Mouse (Mus musculus): ENCODE results near the gene Bicral.

Bicral gene

DNA sequence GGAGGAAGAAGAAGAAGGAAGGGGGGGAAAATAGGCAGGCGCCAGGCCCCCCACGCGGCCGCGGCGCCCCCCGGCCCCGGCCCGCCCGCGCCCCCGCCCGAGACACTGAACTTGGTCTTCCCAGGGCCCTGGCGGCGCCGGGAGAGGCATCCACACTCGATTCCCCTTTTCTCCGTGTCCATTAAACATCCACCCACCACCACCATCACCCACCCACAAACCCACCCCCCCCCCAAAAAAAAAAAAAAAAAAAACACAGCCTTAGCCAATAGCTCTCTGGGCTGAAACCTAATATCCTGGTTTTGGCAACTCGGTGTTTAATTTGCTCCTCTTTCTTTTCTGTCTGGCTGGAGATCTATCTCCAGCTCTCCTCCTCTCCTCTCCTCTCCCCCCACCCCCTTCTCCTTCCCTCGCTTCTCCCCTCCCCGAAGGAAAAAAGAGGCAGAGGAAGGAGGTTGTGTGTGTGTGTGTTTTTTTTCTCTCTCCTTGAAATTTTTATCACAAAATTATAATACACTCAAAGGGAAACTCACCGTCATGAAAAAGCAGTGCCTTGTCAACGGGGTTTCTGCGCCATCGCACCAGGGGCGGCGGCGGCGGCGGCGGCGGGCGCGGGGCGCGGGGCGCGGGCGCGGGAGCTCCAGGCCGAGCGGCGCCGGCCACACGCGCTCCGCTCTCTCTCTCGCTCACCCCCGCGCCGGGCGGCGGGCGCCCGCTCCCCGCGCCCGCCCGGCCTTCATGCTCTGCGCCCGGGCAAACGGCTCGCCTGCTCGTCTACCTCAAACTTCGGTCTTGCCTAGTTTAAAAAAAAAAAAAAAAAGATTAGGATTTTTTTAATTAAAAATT lies at the start of gene Bicral:
TSS of gene Bicral (minus strand) at position 580 of the 846 bp plus-strand sequence.
- DNase-seq (ENCODE audit: low read depth, low spot score), result peak; percentile 62

DNA sequence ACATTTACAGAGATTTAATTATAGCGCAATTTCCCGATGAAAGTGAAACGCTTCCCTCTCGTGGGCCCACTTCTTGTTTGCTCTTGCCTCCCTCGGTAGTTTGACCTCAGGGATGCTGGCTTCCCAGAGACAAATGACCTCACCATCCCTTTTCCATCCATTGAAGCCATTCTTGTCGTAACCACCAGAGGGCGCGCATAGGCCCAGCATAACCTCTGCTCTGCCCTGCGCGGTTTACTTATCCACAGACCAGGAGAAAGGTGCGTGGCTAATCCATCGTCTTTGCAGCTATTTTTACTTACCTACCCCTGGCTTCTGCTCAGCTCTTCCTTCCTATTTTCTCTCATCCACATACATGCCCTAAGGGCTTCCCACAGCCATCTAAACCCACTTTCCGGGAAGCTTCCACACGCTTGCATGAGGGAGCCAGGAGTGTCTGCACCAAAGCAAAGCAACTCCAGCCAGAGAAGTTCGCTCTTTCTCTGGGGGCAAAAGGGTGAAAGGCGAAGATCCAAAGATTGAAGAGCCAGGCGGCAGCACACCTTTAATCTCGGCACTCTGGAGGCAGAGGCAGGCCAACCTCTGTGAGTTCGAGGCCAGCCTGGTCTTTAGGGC lies 45.7 kb upstream of the Bicral start:
- peak; percentile 69 for DNase-seq (ENCODE audit: low read depth, low spot score)

DNA sequence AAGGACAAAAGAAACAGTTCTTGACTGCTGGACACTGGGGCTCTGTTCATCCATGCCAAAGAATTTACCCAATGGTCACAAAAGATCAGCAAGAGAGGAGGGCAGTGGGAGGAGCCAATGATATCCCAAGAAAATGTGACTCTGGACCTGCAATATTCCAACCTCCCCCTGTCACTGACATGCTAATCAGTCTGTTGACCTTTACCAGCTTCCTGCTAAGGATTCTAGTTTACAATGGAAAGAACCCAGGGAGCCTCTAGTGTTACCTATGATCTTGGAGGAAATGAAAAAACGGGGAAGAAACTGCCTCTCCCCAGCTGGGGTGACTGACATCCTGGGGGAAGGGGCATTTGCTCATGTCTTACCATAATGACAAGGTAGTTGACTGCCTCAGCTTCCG lies 42.7 kb upstream of the Bicral start:
- no peak for DNase-seq (ENCODE audit: low read depth, low spot score)

DNA sequence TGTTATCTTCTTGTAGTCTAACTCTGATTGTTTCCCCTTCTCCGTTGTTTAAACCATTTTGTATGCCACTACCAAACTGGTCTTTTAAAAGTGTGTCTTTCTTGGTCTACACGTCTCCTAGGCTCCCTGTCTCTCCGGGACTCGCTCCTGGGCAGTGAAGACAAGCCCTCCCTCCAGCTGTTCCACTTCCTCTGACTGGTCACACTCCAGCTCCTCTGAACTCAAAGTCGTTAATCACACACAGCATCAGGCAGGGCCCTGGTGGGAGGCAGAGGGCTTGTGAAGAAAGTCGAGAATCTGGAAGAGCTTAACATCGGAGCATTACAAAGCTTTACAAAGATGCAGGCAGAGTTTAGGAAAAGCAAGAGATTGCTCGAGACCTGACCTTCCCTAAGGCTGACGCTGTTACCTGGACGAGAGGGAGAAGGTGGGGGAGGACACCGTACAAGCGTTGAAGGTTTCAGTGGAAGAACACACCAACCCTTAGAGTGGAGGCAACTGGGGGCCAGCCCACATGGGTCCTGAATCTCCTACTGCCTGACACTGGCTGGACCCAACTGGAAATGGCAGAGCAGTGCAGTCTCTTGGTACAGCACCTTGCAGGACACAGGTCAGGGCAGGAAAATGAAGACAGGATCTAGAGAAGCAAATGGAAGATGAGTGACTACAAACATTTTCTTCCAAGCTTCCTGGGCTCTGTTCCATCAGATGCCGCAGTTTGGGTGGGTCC lies 39.1 kb upstream of the Bicral start:
- no peak for DNase-seq (ENCODE audit: low read depth, low spot score)

DNA sequence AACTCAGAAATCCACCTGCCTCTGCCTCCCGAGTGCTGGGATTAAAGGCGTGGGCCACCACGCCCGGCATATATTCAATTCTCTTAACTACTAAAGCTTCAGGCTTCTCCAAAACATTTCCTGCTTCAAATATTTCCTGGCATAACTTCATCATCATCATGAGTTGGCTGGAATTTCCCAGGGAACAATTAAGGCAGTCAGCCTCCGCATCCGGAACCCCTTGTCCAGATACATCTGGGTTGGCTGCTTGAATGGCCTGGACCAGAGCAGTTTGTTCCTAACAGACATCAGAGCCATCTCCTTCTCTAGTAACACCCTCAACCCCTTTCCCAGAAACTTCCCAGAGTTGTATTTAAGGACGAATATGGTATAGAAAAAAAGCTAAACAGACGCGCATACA lies 37.1 kb upstream of the Bicral start:
- DNase-seq (ENCODE audit: low read depth, low spot score), result no peak

DNA sequence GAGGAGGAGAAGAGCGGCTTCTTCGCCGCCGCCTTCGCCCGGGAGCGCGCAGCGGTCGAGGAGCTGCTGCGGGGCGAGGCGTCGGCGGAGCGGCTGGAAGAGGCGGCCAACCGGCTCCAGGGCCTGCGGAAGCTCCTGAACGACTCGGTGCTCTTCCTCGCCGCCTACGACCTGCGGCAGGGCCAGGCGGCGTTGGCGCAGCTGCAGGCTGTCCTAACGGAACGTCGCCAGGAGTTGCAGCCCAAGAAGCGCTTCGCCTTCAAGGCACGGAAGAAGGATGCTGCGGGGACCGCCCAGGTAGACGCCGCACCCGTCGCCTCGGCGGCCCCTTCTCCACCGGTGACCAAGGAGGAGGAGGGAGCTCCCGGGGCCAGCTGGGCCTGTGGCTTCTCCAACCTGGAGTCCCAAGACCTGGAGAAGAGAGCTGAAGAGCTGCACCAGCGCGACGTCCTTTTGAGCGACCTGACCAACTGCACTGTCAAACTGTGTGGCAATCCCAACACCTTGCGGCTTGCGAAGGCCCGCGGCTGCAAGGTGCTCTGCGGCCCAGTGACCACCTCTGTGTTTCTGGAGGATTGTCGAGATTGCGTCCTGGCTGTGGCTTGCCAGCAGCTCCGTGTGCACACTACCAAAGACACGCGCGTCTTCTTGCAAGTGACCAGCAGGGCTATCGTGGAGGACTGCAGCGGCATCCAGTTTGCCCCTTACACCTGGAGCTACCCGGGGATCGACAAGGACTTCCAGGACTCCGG lies 32.7 kb upstream of the Bicral start:
- DNase-seq (ENCODE audit: low read depth, low spot score), result no peak

DNA sequence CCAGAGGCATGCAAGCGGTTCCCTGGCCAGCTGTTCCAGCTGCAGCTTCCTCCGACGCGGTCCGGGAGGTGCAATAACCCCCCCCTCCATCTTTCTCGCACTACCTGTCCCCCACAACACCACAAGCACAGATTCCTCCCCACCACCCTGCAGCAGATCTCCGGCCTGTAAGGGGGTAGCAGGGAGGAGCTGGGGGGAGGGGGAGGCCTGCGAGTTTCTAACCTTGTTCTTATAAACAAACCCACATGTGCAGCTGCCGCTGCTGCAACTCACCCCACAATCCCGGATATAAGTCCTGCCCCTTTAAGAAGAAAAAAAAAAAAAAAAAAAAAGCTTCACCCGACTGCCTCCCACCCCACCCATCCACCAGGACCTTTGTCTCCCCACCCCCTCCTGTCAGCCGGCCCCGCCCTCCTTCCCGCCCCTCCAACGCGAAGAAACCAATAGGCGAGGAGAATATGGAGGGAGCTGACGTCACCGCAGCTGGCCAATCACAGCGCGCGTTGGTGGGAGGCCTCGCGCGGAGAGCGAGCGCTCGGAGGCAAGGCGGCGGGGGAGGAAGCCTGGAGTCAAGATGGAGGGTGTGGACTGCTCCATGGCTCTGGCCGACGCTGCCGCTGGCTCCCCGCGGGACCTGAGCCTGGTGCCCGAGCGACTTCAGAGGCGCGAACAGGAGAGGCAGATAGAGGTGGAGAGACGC lies 32.0 kb upstream of the Bicral start, which contains the start of gene Tbcc:
TSS of gene Tbcc (plus strand) at position 569 of the 700 bp plus-strand sequence.
- peak; percentile 98 for DNase-seq (ENCODE audit: low read depth, low spot score)

DNA sequence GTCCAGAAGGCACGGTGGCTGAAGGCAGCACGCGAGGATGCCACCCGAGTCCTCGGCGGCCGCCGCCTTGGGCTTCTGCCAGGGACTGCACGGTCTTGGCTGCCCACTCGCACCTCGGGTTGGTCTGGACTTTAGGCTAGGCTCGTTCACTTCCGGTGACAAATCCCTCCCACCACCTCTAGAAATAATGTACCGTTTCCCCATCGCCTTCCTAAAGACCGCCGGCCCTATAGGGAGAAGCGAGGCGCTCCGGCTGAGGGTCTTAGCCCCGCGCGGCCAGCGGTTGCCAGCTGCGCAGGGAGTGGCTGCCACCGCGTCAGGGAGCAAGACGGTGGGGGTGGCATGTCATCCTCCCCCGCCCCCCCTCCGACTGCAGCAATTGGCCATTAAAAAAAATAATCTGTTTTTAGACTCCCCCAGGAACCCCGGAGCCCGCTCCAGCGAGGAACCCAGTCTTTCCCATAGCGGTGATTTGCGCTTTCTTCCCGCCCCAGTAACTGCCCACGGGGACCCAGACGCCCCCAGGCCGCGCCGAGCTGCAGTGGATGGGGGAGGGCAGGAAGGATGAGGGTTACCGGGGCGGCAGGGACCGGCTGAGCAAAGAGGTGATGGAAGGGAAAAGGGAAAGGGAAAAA lies 31.3 kb upstream of the Bicral start:
- peak; percentile 61 for DNase-seq (ENCODE audit: low read depth, low spot score)

DNA sequence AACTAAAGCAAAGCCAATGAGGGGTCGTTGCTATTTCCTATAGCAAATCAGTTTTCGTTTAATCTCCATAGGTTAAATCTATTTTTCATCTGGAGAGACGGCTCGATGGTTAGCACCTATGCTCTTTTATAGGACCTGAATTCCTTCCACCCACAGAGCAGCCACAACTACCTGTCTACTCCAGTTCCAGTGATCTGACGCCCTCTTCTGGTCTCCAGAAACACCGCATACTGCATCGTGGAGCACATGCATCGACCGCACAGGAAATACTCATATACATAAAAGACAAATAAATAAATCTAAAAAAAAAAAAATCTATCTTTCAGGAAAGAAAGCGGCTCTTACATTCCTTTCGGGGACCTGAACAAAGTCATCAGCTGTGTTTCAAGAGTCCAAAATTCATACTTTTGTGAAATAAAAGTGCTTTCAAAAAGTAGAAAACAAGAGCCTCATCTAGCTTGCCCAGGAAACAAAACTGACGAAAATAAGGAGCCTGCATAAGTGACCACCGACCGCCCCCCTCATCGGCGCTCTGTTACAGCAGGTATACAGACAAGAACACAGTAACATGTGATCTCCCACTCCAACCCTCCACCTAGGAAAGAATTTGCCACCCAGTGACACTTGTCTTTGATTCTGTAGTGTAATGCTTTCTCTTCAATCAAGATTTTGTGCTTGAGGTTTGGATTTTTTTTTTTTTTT lies 30.4 kb upstream of the Bicral start:
- peak; percentile 46 for DNase-seq (ENCODE audit: low read depth, low spot score)

DNA sequence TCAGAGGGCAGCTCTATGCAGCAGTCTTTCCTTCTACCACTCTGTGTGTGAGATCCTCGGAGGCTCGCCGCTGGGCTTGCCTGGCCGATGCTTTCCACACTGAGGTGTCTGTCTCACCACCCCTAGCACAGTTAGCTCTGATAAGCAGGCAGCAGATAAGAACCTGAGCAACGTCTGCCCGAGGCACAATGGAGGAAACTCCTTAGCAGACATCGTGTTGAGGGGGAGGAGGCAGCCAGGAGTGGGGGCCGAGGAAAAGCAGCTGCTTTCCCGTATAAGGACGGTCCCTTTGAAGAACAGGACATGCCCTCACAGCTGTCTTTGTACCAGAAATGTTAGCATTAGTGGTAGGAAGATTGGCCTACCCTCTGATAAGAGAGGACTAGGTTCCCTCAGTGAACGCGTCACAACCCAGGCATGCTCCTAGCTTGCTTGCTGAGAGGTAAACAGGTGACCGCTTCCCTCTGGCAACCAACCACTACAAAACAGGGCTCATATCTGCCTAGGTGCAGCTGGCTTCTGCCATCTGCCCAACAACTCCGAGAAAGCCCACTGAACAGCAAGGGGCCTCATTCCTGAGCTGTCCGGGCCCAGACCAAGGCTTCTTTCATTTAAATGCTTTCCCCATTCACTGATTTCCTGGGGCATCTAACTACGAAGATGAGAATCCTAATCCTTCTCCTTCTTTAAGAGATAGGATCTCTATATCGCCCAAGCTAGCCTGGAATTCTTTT lies 27.8 kb upstream of the Bicral start:
- no peak for DNase-seq (ENCODE audit: low read depth, low spot score)

DNA sequence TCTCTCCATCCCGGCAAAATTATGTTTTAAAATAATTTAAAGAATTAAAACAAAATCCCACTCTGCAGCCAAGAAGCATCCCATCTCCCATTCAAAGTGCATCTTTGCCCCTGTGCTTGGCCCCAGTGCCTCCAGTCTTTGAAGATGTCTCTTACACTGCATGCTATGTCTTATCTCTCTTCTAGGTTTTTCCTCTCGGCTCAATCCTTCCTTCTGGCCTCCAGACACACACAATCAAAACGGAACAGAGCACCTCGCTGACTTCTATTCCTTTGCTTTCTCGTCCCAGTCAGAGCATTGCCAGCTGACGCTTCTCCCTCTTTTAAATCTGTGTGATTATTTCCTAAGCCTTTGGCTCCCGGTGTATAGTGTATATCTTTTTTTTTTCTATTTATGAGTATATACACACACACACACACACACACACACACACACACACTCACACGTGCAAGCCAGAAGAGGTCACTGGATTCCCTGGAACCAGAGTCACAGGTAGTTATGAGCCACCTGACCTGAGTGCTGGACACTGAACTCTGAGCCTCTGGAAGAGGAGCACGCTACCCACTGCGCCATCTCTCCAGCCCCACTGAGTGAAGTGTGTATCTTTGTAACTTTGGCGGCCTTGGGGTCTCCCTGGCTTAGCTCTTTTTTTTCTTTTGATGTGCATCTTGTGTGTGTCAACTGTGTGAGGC lies 27.1 kb upstream of the Bicral start:
- DNase-seq (ENCODE audit: low read depth, low spot score), result no peak

DNA sequence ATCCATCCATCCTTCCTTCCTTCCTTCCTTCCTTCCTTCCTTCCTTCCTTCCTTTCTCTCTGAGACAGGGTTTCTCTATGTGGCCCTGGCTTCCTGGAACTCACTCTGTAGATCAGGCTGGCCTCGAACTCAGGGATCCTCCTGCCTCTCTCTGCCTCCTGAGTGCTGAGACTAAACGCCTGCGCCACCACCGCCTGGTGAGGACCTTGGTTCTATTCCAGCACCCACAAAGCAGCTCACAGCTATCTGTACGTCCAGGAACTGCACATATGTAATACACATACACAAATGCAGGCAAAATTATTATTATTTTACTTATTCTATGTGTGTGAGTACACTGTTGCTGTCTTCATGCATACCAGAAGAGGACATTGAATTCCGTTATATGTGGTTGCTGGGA lies 26.5 kb upstream of the Bicral start:
- no peak for DNase-seq (ENCODE audit: low read depth, low spot score)

DNA sequence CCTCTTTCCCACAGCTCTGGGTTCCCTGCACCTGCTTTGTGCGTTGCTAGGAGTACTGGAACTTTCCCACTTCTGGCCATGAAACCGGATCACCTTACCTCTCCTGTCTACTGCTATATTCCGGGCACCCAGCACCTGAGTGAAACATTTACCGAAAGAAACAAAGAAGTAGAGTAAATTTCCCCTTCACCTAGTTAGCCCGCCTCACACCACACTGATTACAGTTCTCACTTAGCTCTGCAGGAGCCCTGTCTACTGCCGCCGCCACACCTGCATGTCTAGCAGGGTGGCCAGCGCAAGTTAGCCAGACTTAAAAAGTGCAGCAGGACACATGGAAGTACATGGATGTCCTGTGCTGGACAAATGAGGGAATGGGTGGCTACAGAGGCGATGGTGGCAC lies 24.8 kb upstream of the Bicral start:
- DNase-seq (ENCODE audit: low read depth, low spot score), result no peak

DNA sequence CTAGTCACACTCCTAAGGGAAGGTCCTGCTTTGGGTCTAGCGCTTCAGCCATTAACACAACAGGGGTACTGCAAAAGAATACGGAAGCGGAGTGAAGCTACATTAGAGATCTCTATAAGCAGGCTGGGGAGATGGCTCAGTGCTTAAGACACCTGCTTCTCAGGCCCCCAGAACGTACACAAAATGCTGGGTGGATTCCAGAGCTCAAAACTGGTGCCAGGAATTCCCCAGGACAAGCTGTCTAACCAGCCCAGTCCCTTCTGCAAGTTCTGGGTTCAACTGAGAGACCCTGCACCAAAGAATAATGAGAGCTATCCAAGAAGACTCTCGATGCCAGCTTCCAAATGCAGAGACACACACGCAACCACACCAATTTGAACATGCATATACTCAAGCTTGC lies 23.4 kb upstream of the Bicral start:
- DNase-seq (ENCODE audit: low read depth, low spot score), result no peak

DNA sequence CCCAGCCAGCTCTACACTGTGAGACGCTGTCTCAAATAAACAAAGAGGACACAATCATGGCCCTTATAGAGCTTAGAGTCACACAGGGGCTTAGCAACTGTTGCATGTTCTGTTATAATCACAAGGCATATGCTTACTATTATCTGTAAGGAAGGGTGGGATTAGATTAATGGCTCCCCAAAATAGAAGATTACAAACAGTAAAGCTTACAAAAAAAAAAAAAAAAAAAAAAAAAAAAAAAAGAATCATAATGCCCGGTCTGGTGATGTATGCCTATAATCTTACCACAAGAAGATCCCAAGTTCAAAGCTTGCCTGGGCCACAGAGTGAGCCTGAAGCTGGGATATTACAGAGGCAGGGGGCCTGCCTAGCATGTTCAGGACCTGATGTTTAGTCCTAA lies 22.0 kb upstream of the Bicral start:
- no peak for DNase-seq (ENCODE audit: low read depth, low spot score)

DNA sequence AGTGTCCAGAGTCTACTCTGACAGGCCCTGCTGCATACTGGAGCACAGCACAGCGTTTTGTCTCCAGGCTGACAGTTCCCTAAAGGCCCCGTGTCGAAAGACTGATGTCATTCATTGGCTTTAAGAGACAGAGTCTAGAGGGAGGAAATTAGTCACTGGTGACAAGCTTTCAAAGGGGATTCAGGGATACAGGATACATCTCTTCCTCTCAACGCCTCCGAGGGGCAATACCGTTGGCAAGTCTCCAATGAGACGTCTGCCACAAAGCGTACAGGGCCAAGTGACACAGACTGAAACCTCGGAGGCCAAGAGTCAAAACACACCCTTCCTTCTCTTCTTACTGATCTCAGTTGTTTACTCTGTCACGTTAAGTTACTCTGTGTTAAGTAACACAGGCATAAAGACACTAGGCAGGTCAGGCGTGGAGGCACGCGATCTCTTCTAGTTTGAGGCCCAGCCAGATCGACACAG lies 21.6 kb upstream of the Bicral start:
- DNase-seq (ENCODE audit: low read depth, low spot score), result no peak

DNA sequence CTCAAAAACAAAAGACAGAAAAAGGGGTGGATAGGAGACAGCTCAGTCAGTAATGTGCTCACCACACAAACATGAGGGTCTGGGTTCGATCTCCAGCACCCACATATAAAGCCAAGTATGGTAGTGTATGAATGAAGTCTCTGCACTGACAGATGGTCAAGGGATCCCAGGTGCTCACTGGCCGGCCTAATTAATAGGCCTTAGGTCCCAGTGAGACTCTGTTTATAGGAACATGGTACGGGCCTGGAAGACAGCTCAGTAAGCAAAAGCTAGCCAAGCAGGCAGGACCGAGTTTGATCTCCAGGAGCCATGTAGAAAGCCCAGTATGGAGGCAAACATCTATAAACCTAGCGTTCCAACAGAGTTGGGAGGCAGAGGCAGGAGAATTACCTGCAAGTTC lies 18.8 kb upstream of the Bicral start:
- DNase-seq (ENCODE audit: low read depth, low spot score), result no peak

DNA sequence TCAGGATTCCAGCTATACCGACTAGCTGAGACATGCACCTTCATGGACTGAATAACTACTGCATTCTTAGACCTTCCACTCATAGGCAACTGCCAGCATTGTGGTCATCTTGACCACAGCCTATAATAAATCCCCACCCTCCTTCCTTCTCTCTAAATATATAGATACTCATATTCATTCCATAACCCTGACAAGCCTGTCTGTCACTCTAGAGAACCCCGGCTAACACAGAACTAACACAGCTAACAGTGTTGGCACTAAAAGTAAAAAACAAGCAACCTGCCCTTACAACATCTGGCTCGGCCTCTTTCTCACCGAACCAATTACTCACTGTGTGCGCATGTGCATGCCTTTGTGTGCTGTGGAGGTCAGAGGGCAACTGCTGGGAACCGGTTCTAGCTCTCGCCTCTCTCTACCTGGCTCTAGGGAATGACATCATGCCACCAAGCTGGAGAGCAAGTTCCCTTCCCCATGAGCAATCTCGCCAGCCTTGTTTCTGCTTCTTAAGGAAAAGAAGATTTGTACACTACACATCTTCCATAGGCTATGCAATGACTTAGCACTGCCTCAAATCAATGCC lies 18.2 kb upstream of the Bicral start:
- no peak for DNase-seq (ENCODE audit: low read depth, low spot score)
